In genomic region chr11:117881787-117882186, GRCm38 (mm10) we compare ENCODE assay signal across 10 mouse cellular contexts. TPM values are rescaled to one million over a fixed set of nuclear protein-coding genes. Genes with fewer than 3 reads are reported as not detected.
A peak's percentile ranks its signal among the peaks of the same experiment; 100 is the strongest.
DNase-seq lines count a peak whose midpoint lies in the region; ATAC-seq and TF ChIP-seq lines count a peak whose summit lies in the region.
"Had no signal": no experiment of that assay in that cellular context is flagged by ENCODE, and none has a peak within 500 bp of the region (broad histone marks: within the 10 kb centered on the region; RNA-seq: fewer than 3 reads in every experiment).

No protein-coding gene starts in this region.

- 15% methylated on average over 8 of the region's 8 CpGs for WGBS in forebrain, postnatal 0 days
- 21% methylated on average over 8 of the region's 8 CpGs for WGBS in forebrain, embryonic 13.5 days
- WGBS in heart, postnatal 0 days: 23% methylated on average over 7 of the region's 8 CpGs
- 6% methylated on average over 8 of the region's 8 CpGs for WGBS in liver, embryonic 12.5 days (ENCODE audit: insufficient replicate concordance)

- no peak for TF ChIP-seq CTCF in forebrain, postnatal 0 days (IDR thresholded peaks at IDR 0.05; ENCODE audit: low read depth)
- TF ChIP-seq CTCF in heart, postnatal 0 days (IDR thresholded peaks at IDR 0.05; ENCODE audit: low read depth): no peak

- H3K36me3 ChIP-seq in forebrain, postnatal 0 days (ENCODE audit: insufficient read depth): no peaks in the 10 kb centered on the region
- no peaks in the 10 kb centered on the region for H3K36me3 ChIP-seq in forebrain, embryonic 13.5 days (ENCODE audit: poor library complexity, severe bottlenecking)
- H3K36me3 ChIP-seq in heart, postnatal 0 days (replicated peaks; ENCODE audit: control insufficient read depth, insufficient read depth, low read length): no peaks in the 10 kb centered on the region
- H3K36me3 ChIP-seq in liver, embryonic 12.5 days: no peaks in the 10 kb centered on the region

- H3K9ac ChIP-seq in forebrain, postnatal 0 days: no peak overlapping the region
- H3K9ac ChIP-seq in forebrain, embryonic 13.5 days: no peak overlapping the region
- no peak overlapping the region for H3K9ac ChIP-seq in heart, postnatal 0 days (replicated peaks; ENCODE audit: low read depth, low read length)
- no peak overlapping the region for H3K9ac ChIP-seq in liver, embryonic 12.5 days

- no peak for DNase-seq in forebrain, postnatal 0 days
- DNase-seq in heart, postnatal 0 days (ENCODE audit: low spot score): no peak
- no peak for DNase-seq in B cell, adult 2 months
- no peak for DNase-seq in embryo, embryonic 10.5 days (ENCODE audit: low spot score)
- no peak for DNase-seq in thymus, postnatal 14 days

- no peak overlapping the region for H3K4me2 ChIP-seq in forebrain, postnatal 0 days (ENCODE audit: low read depth)
- H3K4me2 ChIP-seq in forebrain, embryonic 13.5 days: no peak overlapping the region
- H3K4me2 ChIP-seq in heart, postnatal 0 days (ENCODE audit: low read depth, low read length): no peak overlapping the region
- H3K4me2 ChIP-seq in liver, embryonic 12.5 days: no peak overlapping the region

- no peaks in the 10 kb centered on the region for H3K4me1 ChIP-seq in forebrain, postnatal 0 days (ENCODE audit: insufficient read depth)
- peaks cover 25% of the 10 kb centered on the region for H3K4me1 ChIP-seq in forebrain, embryonic 13.5 days
- H3K4me1 ChIP-seq in heart, postnatal 0 days (ENCODE audit: control insufficient read depth, insufficient read depth): peaks cover 15% of the 10 kb centered on the region
- H3K4me1 ChIP-seq in liver, embryonic 12.5 days: peaks cover 60% of the 10 kb centered on the region

- 0 out of 2 replicates have a peak overlapping the region, but pooled peaks have one; percentile 2 for H3K27ac ChIP-seq in forebrain, postnatal 0 days (ENCODE audit: low read depth, low read length)
- no peak overlapping the region for H3K27ac ChIP-seq in forebrain, embryonic 13.5 days
- peak overlapping the region; percentile 10; the same call in 1 of the 2 replicates for H3K27ac ChIP-seq in heart, postnatal 0 days (ENCODE audit: low read depth)
- H3K27ac ChIP-seq in liver, embryonic 12.5 days: peak overlapping the region; percentile 58

- no peak for ATAC-seq in forebrain, postnatal 0 days
- ATAC-seq in forebrain, embryonic 13.5 days: no peak
- ATAC-seq in CD4-positive, CD25-positive, alpha-beta regulatory T cell, adult 4 months: peak; percentile 28
- no peak for ATAC-seq in heart, postnatal 0 days (ENCODE audit: insufficient read depth, low read depth)
- ATAC-seq in liver, embryonic 12.5 days: no peak

- no peaks in the 10 kb centered on the region for H3K9me3 ChIP-seq in forebrain, postnatal 0 days (ENCODE audit: low read length)
- H3K9me3 ChIP-seq in forebrain, embryonic 13.5 days (replicated peaks): no peaks in the 10 kb centered on the region
- H3K9me3 ChIP-seq in heart, postnatal 0 days (replicated peaks; ENCODE audit: control insufficient read depth, low read length): no peaks in the 10 kb centered on the region
- no peaks in the 10 kb centered on the region for H3K9me3 ChIP-seq in liver, embryonic 12.5 days (replicated peaks)

- no peaks in the 10 kb centered on the region for H3K27me3 ChIP-seq in forebrain, postnatal 0 days (ENCODE audit: insufficient read depth, low read length)
- H3K27me3 ChIP-seq in forebrain, embryonic 13.5 days: peaks cover 57% of the 10 kb centered on the region
- H3K27me3 ChIP-seq in heart, postnatal 0 days (ENCODE audit: control insufficient read depth, insufficient read depth, low read length): no peaks in the 10 kb centered on the region
- peaks cover 38% of the 10 kb centered on the region for H3K27me3 ChIP-seq in liver, embryonic 12.5 days (replicated peaks)

- no peak for TF ChIP-seq EP300 in heart, postnatal 0 days (IDR thresholded peaks at IDR 0.05; ENCODE audit: low read depth)

- no peak overlapping the region for H3K4me3 ChIP-seq in forebrain, postnatal 0 days (ENCODE audit: low read depth, low read length)
- H3K4me3 ChIP-seq in forebrain, embryonic 13.5 days: no peak overlapping the region
- H3K4me3 ChIP-seq in heart, postnatal 0 days (ENCODE audit: low read depth, low read length): no peak overlapping the region
- H3K4me3 ChIP-seq in liver, embryonic 12.5 days: no peak overlapping the region
- H3K4me3 ChIP-seq: erythroblast, embryonic 14.5 days had no signal

RNA-seq across cellular contexts. Expression of gene Tha1, which starts 8.5 kb away (rescaled TPM):
- 5.9 and 8.2 TPM in 2 replicates for total RNA-seq in forebrain, postnatal 0 days (2014; rRNA removed)
- 2.6 and 2.9 TPM in 2 replicates for polyA plus RNA-seq in forebrain, postnatal 0 days (2015; fragmentation: Nextera tagmentation; extraction: Ambion mirVana)
- polyA plus RNA-seq in forebrain, embryonic 13.5 days (2015; fragmentation: Nextera tagmentation; extraction: Ambion mirVana): 2.3 and 2.5 TPM in 2 replicates
- 1 to 10 TPM; 8.5 to 10.0 TPM for polyA plus RNA-seq in CD4-positive, CD25-positive, alpha-beta regulatory T cell, adult 4 months (2017; shearing (Covaris generic))
- total RNA-seq in heart, postnatal 0 days (2014; rRNA removed; ENCODE audit: low replicate concordance): 7.4 and 7.8 TPM in 2 replicates
- polyA plus RNA-seq in heart, postnatal 0 days (2015; fragmentation: Nextera tagmentation; extraction: Ambion mirVana): 9.4 and 9.5 TPM in 2 replicates
- 1.7 TPM in 2 replicates for polyA plus RNA-seq in liver, embryonic 12.5 days (2016; fragmentation: Nextera tagmentation; extraction: Ambion mirVana)

RNA-seq across cellular contexts. Expression of gene Tmem235, which starts 21.2 kb away (rescaled TPM):
- not detected in 2 replicates for total RNA-seq in forebrain, postnatal 0 days (2014; rRNA removed)
- not detected in 2 replicates for polyA plus RNA-seq in forebrain, postnatal 0 days (2015; fragmentation: Nextera tagmentation; extraction: Ambion mirVana)
- polyA plus RNA-seq in forebrain, embryonic 13.5 days (2015; fragmentation: Nextera tagmentation; extraction: Ambion mirVana): not detected in 2 replicates
- not detected for polyA plus RNA-seq in CD4-positive, CD25-positive, alpha-beta regulatory T cell, adult 4 months (2017; shearing (Covaris generic))
- total RNA-seq in heart, postnatal 0 days (2014; rRNA removed; ENCODE audit: low replicate concordance): not detected in 2 replicates
- polyA plus RNA-seq in heart, postnatal 0 days (2015; fragmentation: Nextera tagmentation; extraction: Ambion mirVana): not detected in 2 replicates
- not detected in 2 replicates for polyA plus RNA-seq in liver, embryonic 12.5 days (2016; fragmentation: Nextera tagmentation; extraction: Ambion mirVana)
- total RNA-seq: neutrophil, adult 5-6 weeks had no signal
- polyA plus RNA-seq: erythroblast, embryonic 14.5 days had no signal

RNA-seq across cellular contexts. Expression of gene Birc5, which starts 32.7 kb away (rescaled TPM):
- total RNA-seq in forebrain, postnatal 0 days (2014; rRNA removed): 5.7 and 6.2 TPM in 2 replicates
- 24.9 and 31.4 TPM in 2 replicates for polyA plus RNA-seq in forebrain, postnatal 0 days (2015; fragmentation: Nextera tagmentation; extraction: Ambion mirVana)
- polyA plus RNA-seq in forebrain, embryonic 13.5 days (2015; fragmentation: Nextera tagmentation; extraction: Ambion mirVana): 231 and 243 TPM in 2 replicates
- 10 to 100 TPM; 16.9 to 31.5 TPM for polyA plus RNA-seq in CD4-positive, CD25-positive, alpha-beta regulatory T cell, adult 4 months (2017; shearing (Covaris generic))
- 36.1 and 56.8 TPM in 2 replicates for total RNA-seq in heart, postnatal 0 days (2014; rRNA removed; ENCODE audit: low replicate concordance)
- 83.6 and 85.0 TPM in 2 replicates for polyA plus RNA-seq in heart, postnatal 0 days (2015; fragmentation: Nextera tagmentation; extraction: Ambion mirVana)
- polyA plus RNA-seq in liver, embryonic 12.5 days (2016; fragmentation: Nextera tagmentation; extraction: Ambion mirVana): 370 and 373 TPM in 2 replicates

RNA-seq across cellular contexts. Expression of gene Tk1, which starts 55.9 kb away (rescaled TPM):
- total RNA-seq in forebrain, postnatal 0 days (2014; rRNA removed): 10.3 and 29.8 TPM in 2 replicates
- 11.1 and 12.2 TPM in 2 replicates for polyA plus RNA-seq in forebrain, postnatal 0 days (2015; fragmentation: Nextera tagmentation; extraction: Ambion mirVana)
- 103 and 104 TPM in 2 replicates for polyA plus RNA-seq in forebrain, embryonic 13.5 days (2015; fragmentation: Nextera tagmentation; extraction: Ambion mirVana)
- polyA plus RNA-seq in CD4-positive, CD25-positive, alpha-beta regulatory T cell, adult 4 months (2017; shearing (Covaris generic)): 10 to 100 TPM; 31.4 to 55.1 TPM
- total RNA-seq in heart, postnatal 0 days (2014; rRNA removed; ENCODE audit: low replicate concordance): 103 and 117 TPM in 2 replicates
- 41.4 and 44.0 TPM in 2 replicates for polyA plus RNA-seq in heart, postnatal 0 days (2015; fragmentation: Nextera tagmentation; extraction: Ambion mirVana)
- polyA plus RNA-seq in liver, embryonic 12.5 days (2016; fragmentation: Nextera tagmentation; extraction: Ambion mirVana): 145 and 152 TPM in 2 replicates

RNA-seq across cellular contexts. Expression of gene Afmid, which starts 56.1 kb away (rescaled TPM):
- total RNA-seq in forebrain, postnatal 0 days (2014; rRNA removed): 3.6 and 3.8 TPM in 2 replicates
- polyA plus RNA-seq in forebrain, postnatal 0 days (2015; fragmentation: Nextera tagmentation; extraction: Ambion mirVana): 7.4 and 8.8 TPM in 2 replicates
- 7.4 and 7.5 TPM in 2 replicates for polyA plus RNA-seq in forebrain, embryonic 13.5 days (2015; fragmentation: Nextera tagmentation; extraction: Ambion mirVana)
- 10 to 100 TPM; 24.8 to 42.0 TPM for polyA plus RNA-seq in CD4-positive, CD25-positive, alpha-beta regulatory T cell, adult 4 months (2017; shearing (Covaris generic))
- total RNA-seq in heart, postnatal 0 days (2014; rRNA removed; ENCODE audit: low replicate concordance): 14.5 and 17.6 TPM in 2 replicates
- polyA plus RNA-seq in heart, postnatal 0 days (2015; fragmentation: Nextera tagmentation; extraction: Ambion mirVana): 13.1 and 16.5 TPM in 2 replicates
- 6.7 TPM in 2 replicates for polyA plus RNA-seq in liver, embryonic 12.5 days (2016; fragmentation: Nextera tagmentation; extraction: Ambion mirVana)
